ENCODE assay signal across 26 mouse cellular contexts in genomic region chr13:58555561-58555960, GRCm38 (mm10). TPM values are rescaled to one million over a fixed set of nuclear protein-coding genes. Genes with fewer than 3 reads are reported as not detected.
DNase-seq lines count a peak whose midpoint lies in the region; ATAC-seq and TF ChIP-seq lines count a peak whose summit lies in the region.
"Had no signal": no experiment of that assay in that cellular context is flagged by ENCODE, and none has a peak within 500 bp of the region (broad histone marks: within the 10 kb centered on the region; RNA-seq: fewer than 3 reads in every experiment).

No protein-coding gene starts in this region.

- H3K4me2 ChIP-seq in kidney, postnatal 0 days (ENCODE audit: low read length), result no peak overlapping the region
- no peak overlapping the region for H3K4me2 ChIP-seq in embryonic facial prominence, embryonic 15.5 days (replicated peaks)
- H3K4me2 ChIP-seq: embryonic facial prominence, embryonic 12.5 days; forebrain, embryonic 13.5 days; heart, embryonic 15.5 days; hindbrain, embryonic 14.5 days; intestine, embryonic 15.5 days had no signal

- H3K9me3 ChIP-seq in kidney, postnatal 0 days (replicated peaks; ENCODE audit: low read length), result no peaks in the 10 kb centered on the region
- no peaks in the 10 kb centered on the region for H3K9me3 ChIP-seq in embryonic facial prominence, embryonic 15.5 days (replicated peaks)
- no peaks in the 10 kb centered on the region for H3K9me3 ChIP-seq in heart, embryonic 10.5 days
- H3K9me3 ChIP-seq: embryonic facial prominence, embryonic 12.5 days; forebrain, embryonic 13.5 days; heart, embryonic 15.5 days; hindbrain, embryonic 10.5 days; intestine, embryonic 15.5 days had no signal

- H3K4me3 ChIP-seq in kidney, postnatal 0 days (replicated peaks; ENCODE audit: low read depth, low read length), result no peak overlapping the region
- H3K4me3 ChIP-seq in embryonic facial prominence, embryonic 15.5 days (replicated peaks), result no peak overlapping the region
- no peak overlapping the region for H3K4me3 ChIP-seq in heart, embryonic 10.5 days
- H3K4me3 ChIP-seq: embryonic facial prominence, embryonic 12.5 days; forebrain, embryonic 13.5 days; gastrocnemius, adult 2 months; heart, embryonic 15.5 days; hindbrain, embryonic 10.5 days; intestine, embryonic 15.5 days had no signal

- DNase-seq in kidney, postnatal 0 days (ENCODE audit: low spot score), result peak; percentile 57
- no peak for DNase-seq in kidney, adult 9 months
- DNase-seq in ZHBTc4 (ENCODE audit: low read depth, low spot score), result peak; percentile 14
- DNase-seq in mesoderm, embryonic 11.5 days (ENCODE audit: low read depth, low spot score), result peak; percentile 37
- DNase-seq in left cerebral cortex, postnatal 14 days (ENCODE audit: low spot score in 2 of 2), result no peak
- DNase-seq in heart, embryonic 10.5 days (ENCODE audit: low spot score), result no peak
- no peak for DNase-seq in adrenal gland, adult (ENCODE audit: inconsistent age in 2 of 2, low spot score in 1 of 2)
- DNase-seq: cerebellum, adult 11-12 months; cerebellum, adult 9-10 months; cerebellum, postnatal 25 days; forebrain, postnatal 0 days; gastrocnemius, adult 2 months; gastrocnemius, postnatal 25 days; heart, adult 11 months had no signal

- H3K27ac ChIP-seq in kidney, postnatal 0 days, result no peak overlapping the region
- H3K27ac ChIP-seq in embryonic facial prominence, embryonic 15.5 days (replicated peaks), result no peak overlapping the region
- H3K27ac ChIP-seq in heart, embryonic 10.5 days, result no peak overlapping the region
- H3K27ac ChIP-seq: embryonic facial prominence, embryonic 12.5 days; forebrain, embryonic 13.5 days; gastrocnemius, adult 2 months; heart, embryonic 15.5 days; hindbrain, embryonic 10.5 days; hindbrain, embryonic 14.5 days; intestine, embryonic 15.5 days had no signal

- intact Hi-C loops in left cerebral cortex, postnatal 14 days (cut with DNase I), result no loop called here

- no peaks in the 10 kb centered on the region for H3K36me3 ChIP-seq in kidney, postnatal 0 days (ENCODE audit: insufficient read depth, low read length)
- no peaks in the 10 kb centered on the region for H3K36me3 ChIP-seq in embryonic facial prominence, embryonic 15.5 days
- H3K36me3 ChIP-seq in heart, embryonic 10.5 days, result no peaks in the 10 kb centered on the region
- H3K36me3 ChIP-seq: embryonic facial prominence, embryonic 12.5 days; heart, embryonic 15.5 days; hindbrain, embryonic 10.5 days; intestine, embryonic 15.5 days had no signal

- no peak for TF ChIP-seq CTCF in kidney, postnatal 0 days (IDR thresholded peaks at IDR 0.05; ENCODE audit: low read depth)

- WGBS in kidney, postnatal 0 days, result 33% methylated on average over 5 of the region's 5 CpGs
- 33% methylated on average over 5 of the region's 5 CpGs for WGBS in embryonic facial prominence, embryonic 15.5 days
- WGBS in heart, embryonic 10.5 days, result 66% methylated on average over 5 of the region's 5 CpGs

- H3K9ac ChIP-seq in kidney, postnatal 0 days (ENCODE audit: low read depth, low read length), result no peak overlapping the region
- H3K9ac ChIP-seq in embryonic facial prominence, embryonic 15.5 days, result no peak overlapping the region
- H3K9ac ChIP-seq: embryonic facial prominence, embryonic 12.5 days; forebrain, embryonic 13.5 days; forebrain, postnatal 0 days; heart, embryonic 15.5 days; hindbrain, embryonic 14.5 days; intestine, embryonic 15.5 days had no signal

- H3K4me1 ChIP-seq in kidney, postnatal 0 days (replicated peaks; ENCODE audit: insufficient read depth, low read length), result no peaks in the 10 kb centered on the region
- H3K4me1 ChIP-seq in embryonic facial prominence, embryonic 15.5 days, result no peaks in the 10 kb centered on the region
- no peaks in the 10 kb centered on the region for H3K4me1 ChIP-seq in heart, embryonic 10.5 days
- H3K4me1 ChIP-seq: heart, embryonic 15.5 days; intestine, embryonic 15.5 days had no signal

- H3K27me3 ChIP-seq in kidney, postnatal 0 days (ENCODE audit: insufficient read depth, low read length), result no peaks in the 10 kb centered on the region
- H3K27me3 ChIP-seq in embryonic facial prominence, embryonic 15.5 days, result no peaks in the 10 kb centered on the region
- no peaks in the 10 kb centered on the region for H3K27me3 ChIP-seq in heart, embryonic 10.5 days (ENCODE audit: insufficient read depth, poor library complexity, severe bottlenecking)
- H3K27me3 ChIP-seq: embryonic facial prominence, embryonic 12.5 days; forebrain, embryonic 13.5 days; heart, embryonic 15.5 days; intestine, embryonic 15.5 days had no signal

- no peak; the same call in 1 of the 2 replicates for ATAC-seq in kidney, postnatal 0 days (replicated peaks; ENCODE audit: low FRiP score, low read depth)
- peak; percentile 19; the same call in 1 of the 2 replicates for ATAC-seq in embryonic facial prominence, embryonic 15.5 days (ENCODE audit: insufficient number of reproducible peaks, low FRiP score, low TSS enrichment, low read depth)
- ATAC-seq: forebrain, embryonic 13.5 days; forebrain, postnatal 0 days; intestine, embryonic 15.5 days had no signal

RNA-seq across cellular contexts. Expression of gene Slc28a3, which starts 55.1 kb away (rescaled TPM):
- not detected in 2 replicates for polyA plus RNA-seq in kidney, postnatal 0 days (2015; fragmentation: Nextera tagmentation; extraction: Ambion mirVana)
- 0.93 and 1.3 TPM in 2 replicates for polyA plus RNA-seq in embryonic facial prominence, embryonic 15.5 days (2015; fragmentation: Nextera tagmentation; extraction: Ambion mirVana)
- under 1 TPM; 0.15 to 0.21 TPM for total RNA-seq in left cerebral cortex, postnatal 14 days (2021)
- 0.05 TPM in 1 of 2 replicates, not detected in the other for polyA plus RNA-seq in heart, embryonic 10.5 days (2016; fragmentation: Nextera tagmentation; extraction: Ambion mirVana)
- total RNA-seq: adrenal gland, adult 18-20 months; adrenal gland, postnatal 14 days; gastrocnemius, adult 2 months; gastrocnemius, postnatal 25 days; heart, postnatal 25 days had no signal
- polyA plus RNA-seq: C2C12; cortical plate, adult 2 months; hindbrain, embryonic 10.5 days; hindbrain, embryonic 14.5 days had no signal

Comparison
In these comparisons a context has a peak if more than half of its experiments do, and no peak if none do; other contexts are left out.
1. DNase-seq: peak in kidney, postnatal 0 days (single experiment), ZHBTc4 (single experiment) and mesoderm, embryonic 11.5 days (single experiment); none in kidney, adult 9 months (single experiment), left cerebral cortex, postnatal 14 days (0 of 2), heart, embryonic 10.5 days (single experiment) and adrenal gland, adult (0 of 2).